Mouse (Mus musculus) kidney, postnatal 0 days (tissue): ENCODE data around the gene Rere. TPM values are rescaled to one million over a fixed set of nuclear protein-coding genes. Genes with fewer than 3 reads are reported as not detected.

ENCODE experiments used
- ATAC-seq: fragments of 200-750 bp; cut with Nextera tagmentation; replicated peaks from 2 replicates; pipeline ENCODE4 v1.8.0; 2017; ENCODE audit warnings: low read depth, moderate number of reproducible peaks, moderate TSS enrichment, moderate library complexity; ENCODE audit not compliant: low FRiP score
- DNase-seq: peaks from one replicate; pipeline ENCODE4 v3.0.0-alpha.2; 2016; ENCODE audit warnings: low spot score
- H3K27ac ChIP-seq: fragments of 300-500 bp; sonication (generic); 2 replicates; pipeline ENCODE4 v1.5.1; 2014; ENCODE audit warnings: mild to moderate bottlenecking
- H3K27me3 ChIP-seq: fragments of 300-500 bp; sonication (generic); 2 replicates; pipeline ENCODE4 v1.6.1; 2014; ENCODE audit warnings: low read length, mixed read lengths; ENCODE audit not compliant: insufficient read depth
- H3K36me3 ChIP-seq: fragments of 300-500 bp; sonication (generic); 2 replicates; pipeline ENCODE4 v1.6.1; 2014; ENCODE audit warnings: low read length, mixed read lengths; ENCODE audit not compliant: insufficient read depth
- H3K4me1 ChIP-seq: fragments of 300-500 bp; sonication (generic); replicated peaks from 2 replicates; pipeline ENCODE4 v1.6.1; 2014; ENCODE audit warnings: antibody characterized with exemption, low read length, mixed read lengths; ENCODE audit not compliant: insufficient read depth
- H3K4me2 ChIP-seq: fragments of 300-500 bp; sonication (generic); 2 replicates; pipeline ENCODE4 v1.6.1; 2014; ENCODE audit warnings: mild to moderate bottlenecking, low read length, moderate library complexity, mixed read lengths
- H3K4me3 ChIP-seq: fragments of 300-500 bp; sonication (generic); replicated peaks from 2 replicates; pipeline ENCODE4 v1.5.1; 2014; ENCODE audit warnings: low read depth, low read length
- H3K9ac ChIP-seq: fragments of 300-500 bp; sonication (generic); 2 replicates; pipeline ENCODE4 v1.6.1; 2014; ENCODE audit warnings: low read depth, low read length
- H3K9me3 ChIP-seq: fragments of 300-500 bp; sonication (generic); replicated peaks from 2 replicates; pipeline ENCODE4 v1.6.1; 2016; ENCODE audit warnings: low read length, inconsistent platforms, mixed read lengths
- CTCF ChIP-seq: IDR thresholded peaks from 2 replicates; pipeline ENCODE4 v1.5.1; 2016; ENCODE audit warnings: antibody characterized with exemption, low read depth, mild to moderate bottlenecking, moderate library complexity
- WGBS: fragments of 180-500 bp; shearing (Covaris S2); extraction: QIAGEN DNeasy Blood & Tissue Kit; methylation state at CpG from one replicate; pipeline ENCODE4 v1.1.7; 2014; 5-methylcytosine and 5-hydroxymethylcytosine counted together
- polyA plus RNA-seq: library from polyadenylated mRNA; unstranded; fragments of >200 nt; fragmentation: Nextera tagmentation; extraction: Ambion mirVana; gene quantifications from 2 replicates; pipeline ENCODE4 v1.2.1, GENCODE M21; 2015

Rere gene
- polyA plus RNA-seq, 1 experiment from 2014 or later, result 29.8 TPM

DNA sequence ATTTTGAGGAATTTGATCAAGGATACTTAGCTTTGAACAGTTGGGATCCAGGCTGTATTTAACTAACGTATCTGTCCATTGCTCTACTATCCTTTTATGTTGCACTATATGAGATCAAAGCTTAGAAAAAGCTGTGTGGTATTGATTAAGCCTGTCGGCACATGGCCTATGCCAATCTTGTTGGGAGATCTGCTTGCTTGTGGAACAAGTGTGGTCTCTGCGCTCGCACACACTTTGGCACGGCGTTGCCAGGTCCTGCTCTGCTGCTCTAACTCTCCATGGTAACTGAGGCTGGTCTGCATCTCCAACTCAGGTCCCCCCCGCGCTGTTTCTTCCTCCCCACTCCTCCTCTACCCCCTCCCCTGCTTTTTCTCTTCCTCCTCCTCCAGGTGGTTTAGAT lies 112.2 kb downstream of the Rere start:
- 50% methylated on average over 8 of the region's 8 CpGs for WGBS
- ATAC-seq (no peak), DNase-seq (no peak)
- Histone ChIP-seq H3K27me3 (no peaks in the 10 kb centered on the region), H3K4me1 (peaks cover 36% of the 10 kb centered on the region), H3K27ac (no peak overlapping the region), H3K36me3 (no peaks in the 10 kb centered on the region), H3K4me2 (no peak overlapping the region), H3K9me3 (no peaks in the 10 kb centered on the region), H3K4me3 (no peak overlapping the region), H3K9ac (no peak overlapping the region)
- TF ChIP-seq CTCF, result no peak

DNA sequence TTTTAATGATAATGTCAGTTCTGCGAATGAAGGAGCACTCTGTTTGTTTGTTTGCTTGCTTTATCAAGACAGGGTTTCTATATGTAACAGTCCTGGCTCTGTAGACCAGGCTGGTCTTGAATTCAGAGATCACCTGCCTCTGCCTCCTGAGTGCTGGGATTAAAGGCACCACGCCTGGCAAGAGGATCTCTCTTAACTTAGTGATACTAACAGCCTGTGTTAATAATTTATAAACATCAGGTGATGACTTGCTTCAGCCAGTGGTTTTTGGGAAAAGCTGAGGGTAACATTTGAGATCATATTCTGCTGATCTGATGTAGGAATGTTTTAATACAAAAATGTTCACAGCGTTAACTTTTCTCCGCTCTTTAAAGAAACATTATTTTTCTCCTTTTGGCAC lies 112.6 kb downstream of the Rere start:
- Histone ChIP-seq H3K9ac (no peak overlapping the region), H3K36me3 (no peaks in the 10 kb centered on the region), H3K27ac (no peak overlapping the region), H3K4me2 (no peak overlapping the region), H3K4me1 (peaks cover 36% of the 10 kb centered on the region), H3K9me3 (no peaks in the 10 kb centered on the region), H3K27me3 (no peaks in the 10 kb centered on the region), H3K4me3 (no peak overlapping the region)
- DNase-seq, result no peak
- 82% methylated on average over 4 of the region's 4 CpGs for WGBS
- no peak for ATAC-seq
- TF ChIP-seq CTCF, result no peak

DNA sequence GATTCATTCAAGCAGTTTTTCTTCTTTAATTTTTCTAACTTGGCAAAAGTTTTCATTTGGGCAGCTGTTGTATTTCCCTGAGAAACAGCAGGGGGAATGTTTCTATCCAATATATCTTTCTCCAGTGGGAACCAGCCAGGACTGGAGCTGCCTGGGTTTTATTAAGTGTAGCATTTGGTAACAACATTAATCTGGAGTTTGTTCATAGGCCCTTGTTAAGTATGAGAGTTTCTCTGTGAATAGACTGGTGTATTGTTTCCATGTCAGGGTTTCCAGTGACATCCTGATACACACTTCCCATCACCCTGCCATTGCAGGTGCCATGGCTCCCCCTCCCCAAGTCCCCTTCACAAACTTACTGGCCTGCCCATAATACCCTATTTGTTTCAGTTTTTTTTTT lies 114.9 kb downstream of the Rere start:
- Histone ChIP-seq H3K9me3 (no peaks in the 10 kb centered on the region), H3K9ac (no peak overlapping the region), H3K4me1 (peaks cover 49% of the 10 kb centered on the region), H3K4me2 (no peak overlapping the region; the same call in 1 of the 2 replicates), H3K4me3 (no peak overlapping the region), H3K27me3 (no peaks in the 10 kb centered on the region), H3K36me3 (no peaks in the 10 kb centered on the region), H3K27ac (peak overlapping the region; percentile 89)
- ATAC-seq (0 out of 2 replicates have a peak, but pooled peaks have one; percentile 25), DNase-seq (peak; percentile 80)
- TF ChIP-seq CTCF, result no peak

DNA sequence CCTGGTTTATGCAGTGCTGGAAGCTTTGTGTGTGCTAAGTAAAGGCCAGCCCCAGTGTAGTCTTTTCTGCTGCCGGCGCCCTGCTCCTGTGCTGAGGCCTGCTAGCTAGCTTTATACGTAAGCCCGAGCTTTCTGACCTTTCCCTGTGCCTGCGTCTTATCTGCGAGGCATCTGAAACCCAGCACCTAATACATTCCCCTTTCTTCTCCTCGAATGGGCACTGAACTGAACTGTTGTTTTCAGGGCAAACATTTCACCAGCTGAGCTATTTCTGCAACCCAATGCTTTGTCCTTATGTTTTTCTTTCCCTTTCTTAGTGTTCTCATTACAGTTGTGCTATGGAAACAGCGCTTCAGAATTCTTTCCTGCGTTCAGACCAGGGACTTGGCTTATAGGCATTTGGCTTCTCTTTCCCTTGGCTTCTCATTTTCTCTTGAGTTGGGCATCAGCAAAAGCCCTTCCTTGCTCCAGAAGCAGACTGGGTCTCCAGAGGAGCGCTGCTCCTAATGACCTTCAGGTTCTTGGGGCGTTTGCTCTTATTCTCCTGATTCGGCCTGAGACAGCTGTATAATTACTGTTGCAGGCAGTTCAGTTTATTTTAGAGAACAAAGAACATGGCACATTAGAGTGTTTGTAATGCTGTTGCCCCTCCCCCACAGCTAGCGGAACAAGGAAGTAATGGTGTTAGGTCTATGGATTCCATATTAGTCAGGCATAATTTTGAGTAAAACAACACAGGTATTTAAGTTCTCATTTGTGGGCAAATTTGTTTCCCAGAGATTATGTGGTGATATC lies 115.6 kb downstream of the Rere start:
- ATAC-seq (no peak), DNase-seq (peak; percentile 73)
- Histone ChIP-seq H3K27me3 (no peaks in the 10 kb centered on the region), H3K36me3 (no peaks in the 10 kb centered on the region), H3K9ac (peak overlapping the region; percentile 18; the same call in 1 of the 2 replicates), H3K4me3 (no peak overlapping the region), H3K9me3 (no peaks in the 10 kb centered on the region), H3K27ac (peak overlapping the region; percentile 89), H3K4me2 (peak overlapping the region; percentile 35; the same call in 1 of the 2 replicates), H3K4me1 (peaks cover 56% of the 10 kb centered on the region)
- WGBS, result 23% methylated on average over 13 of the region's 13 CpGs
- TF ChIP-seq CTCF, result no peak

DNA sequence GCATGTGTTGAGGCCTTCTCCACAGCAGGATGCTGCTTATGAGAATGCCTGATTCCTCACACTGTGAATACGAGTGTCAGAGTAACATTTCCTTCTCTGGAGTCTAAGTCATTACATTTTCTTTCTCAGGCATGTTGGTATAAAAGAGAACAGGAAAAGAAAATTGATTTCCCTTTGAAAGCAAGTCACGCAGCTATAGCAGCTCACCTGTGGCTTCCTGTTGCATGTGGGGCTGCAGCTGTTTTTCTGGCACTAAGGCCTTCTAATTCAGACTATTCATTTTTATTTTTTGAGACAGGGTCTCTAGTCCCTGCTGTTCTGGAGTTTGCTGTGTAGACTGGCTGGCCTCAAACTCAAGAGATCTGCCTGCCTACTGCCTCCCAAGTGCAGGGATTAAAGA lies 117.6 kb downstream of the Rere start:
- Histone ChIP-seq H3K4me1 (peaks cover 61% of the 10 kb centered on the region), H3K9me3 (no peaks in the 10 kb centered on the region), H3K4me2 (no peak overlapping the region), H3K4me3 (no peak overlapping the region), H3K27me3 (no peaks in the 10 kb centered on the region), H3K9ac (no peak overlapping the region), H3K36me3 (no peaks in the 10 kb centered on the region), H3K27ac (no peak overlapping the region)
- 56% methylated on average over 2 of the region's 2 CpGs for WGBS
- no peak for ATAC-seq
- DNase-seq, result no peak
- TF ChIP-seq CTCF, result no peak

DNA sequence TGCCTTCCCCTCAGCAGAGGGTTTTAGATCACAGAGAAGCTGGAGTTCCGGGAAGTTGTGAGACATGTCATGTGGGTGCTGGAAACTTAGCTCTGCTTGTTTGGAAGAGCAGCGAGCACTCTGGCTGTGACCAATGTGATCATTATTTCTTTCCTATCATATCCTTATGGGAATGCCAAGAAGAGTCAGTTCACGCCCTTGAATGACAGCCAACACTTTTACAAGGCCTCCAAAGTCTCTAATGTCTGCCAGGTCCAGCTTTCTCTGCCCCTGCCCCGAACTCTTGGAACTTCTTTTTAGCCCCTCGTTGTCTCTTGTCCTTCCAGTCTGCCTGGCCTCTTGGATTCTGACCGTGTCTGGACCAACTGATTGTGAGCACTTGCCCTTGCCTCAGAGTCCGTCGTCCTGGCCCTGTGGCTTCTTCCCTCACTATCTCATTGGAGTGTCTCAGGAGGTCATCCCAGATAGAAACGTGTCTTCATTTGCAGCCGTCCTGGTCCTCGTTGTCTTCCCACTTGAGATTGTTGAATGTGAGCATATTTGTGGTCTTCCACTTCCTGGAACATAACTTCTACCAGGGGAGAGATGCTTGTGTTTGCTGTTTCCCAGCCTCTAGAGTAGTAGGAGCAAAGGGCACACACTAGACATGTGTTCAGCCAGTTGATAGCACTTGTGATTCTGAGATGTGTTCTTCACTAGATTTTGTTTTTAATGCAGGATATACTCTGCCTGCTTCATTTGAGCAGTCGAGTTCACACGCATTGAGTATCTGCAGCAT lies 120.6 kb downstream of the Rere start:
- peak overlapping the region; percentile 20; the same call in 1 of the 2 replicates for H3K27ac ChIP-seq
- DNase-seq (peak; percentile 49), ATAC-seq (no peak)
- peaks cover 52% of the 10 kb centered on the region for H3K4me1 ChIP-seq
- no peak overlapping the region for H3K9ac ChIP-seq
- H3K4me3 ChIP-seq, result no peak overlapping the region
- H3K27me3 ChIP-seq, result no peaks in the 10 kb centered on the region
- TF ChIP-seq CTCF, result no peak
- no peak overlapping the region for H3K4me2 ChIP-seq
- no peaks in the 10 kb centered on the region for H3K36me3 ChIP-seq
- WGBS, result 61% methylated on average over 13 of the region's 13 CpGs
- H3K9me3 ChIP-seq, result no peaks in the 10 kb centered on the region
